Mouse (Mus musculus) midbrain, embryonic 16.5 days (tissue): ENCODE measurements around the gene H1fx. TPM values are rescaled to one million over a fixed set of nuclear protein-coding genes. Genes with fewer than 3 reads are reported as not detected.

Experiments
- ATAC-seq: fragments of 200-750 bp; cut with Nextera tagmentation; 2 replicates; pipeline ENCODE4 v1.8.0; 2017; ENCODE audit warnings: moderate TSS enrichment
- H3K27ac ChIP-seq: fragments of 300-500 bp; sonication (generic); 2 replicates; pipeline ENCODE4 v1.5.1; 2014; ENCODE audit warnings: mild to moderate bottlenecking, low read length, mixed read lengths
- H3K27me3 ChIP-seq: fragments of 300-500 bp; sonication (generic); 2 replicates; pipeline ENCODE4 v1.6.1; 2014; ENCODE audit warnings: low read depth, low read length, mixed read lengths; ENCODE audit not compliant: control insufficient read depth, insufficient read depth
- H3K36me3 ChIP-seq: fragments of 300-500 bp; sonication (generic); 2 replicates; pipeline ENCODE4 v1.6.1; 2014; ENCODE audit warnings: mild to moderate bottlenecking, low read length, moderate library complexity, mixed read lengths; ENCODE audit not compliant: control insufficient read depth, insufficient read depth
- H3K4me1 ChIP-seq: fragments of 300-500 bp; sonication (generic); 2 replicates; pipeline ENCODE4 v1.6.1; 2014; ENCODE audit warnings: mild to moderate bottlenecking, low read length, mixed read lengths; ENCODE audit not compliant: control insufficient read depth, insufficient read depth
- H3K4me2 ChIP-seq: fragments of 300-500 bp; sonication (generic); 2 replicates; pipeline ENCODE4 v1.6.1; 2014; ENCODE audit warnings: mild to moderate bottlenecking, low read length, mixed read lengths
- H3K4me3 ChIP-seq: fragments of 300-500 bp; sonication (generic); 2 replicates; pipeline ENCODE4 v1.5.1; 2014; ENCODE audit warnings: low read depth, mild to moderate bottlenecking, low read length, moderate library complexity, mixed read lengths
- H3K9ac ChIP-seq: fragments of 300-500 bp; sonication (generic); 2 replicates; pipeline ENCODE4 v1.6.1; 2014; ENCODE audit warnings: low read depth, low read length, mixed read lengths
- H3K9me3 ChIP-seq: fragments of 300-500 bp; sonication (generic); replicated peaks from 2 replicates; pipeline ENCODE4 v1.6.1; 2014; ENCODE audit warnings: mild to moderate bottlenecking, low read length, mixed read lengths; ENCODE audit not compliant: control insufficient read depth, poor library complexity, severe bottlenecking
- WGBS: fragments of 180-500 bp; shearing (Covaris S2); extraction: QIAGEN DNeasy Blood & Tissue Kit; methylation state at CpG from one replicate; pipeline ENCODE4 v1.1.7; 2014; 5-methylcytosine and 5-hydroxymethylcytosine counted together
- microRNA-seq: library from miRNA; unstranded; fragments of <30 nt; microRNA quantifications from one replicate; pipeline ENCODE4, GENCODE M21; 2017
- polyA plus RNA-seq: library from polyadenylated mRNA; unstranded; fragments of >200 nt; fragmentation: Nextera tagmentation; extraction: Ambion mirVana; gene quantifications from 2 replicates; pipeline ENCODE4 v1.2.1, GENCODE M21; 2015

Gene H1fx
- polyA plus RNA-seq, 1 experiment from 2014 or later = 13.5 TPM

GRCm38 (mm10) chr6:87942179-87942578, 39.3 kb downstream of the H1fx start:
- Histone ChIP-seq H3K27me3 (no peaks in the 10 kb centered on the region), H3K9ac (no peak overlapping the region), H3K4me1 (no peaks in the 10 kb centered on the region), H3K4me3 (no peak overlapping the region), H3K27ac (no peak overlapping the region), H3K9me3 (no peaks in the 10 kb centered on the region), H3K4me2 (no peak overlapping the region), H3K36me3 (no peaks in the 10 kb centered on the region)
- WGBS = 86% methylated on average over 7 of the region's 7 CpGs
- no peak for ATAC-seq

GRCm38 (mm10) chr6:87938941-87939340, 42.5 kb downstream of the H1fx start:
- no peaks in the 10 kb centered on the region for H3K9me3 ChIP-seq
- 86% methylated on average over 3 of the region's 3 CpGs for WGBS

GRCm38 (mm10) chr6:87937178-87937788, 44.2 kb downstream of the H1fx start:
- H3K4me1 ChIP-seq = no peaks in the 10 kb centered on the region
- no peak overlapping the region for H3K4me3 ChIP-seq
- 0 out of 2 replicates have a peak overlapping the region, but pooled peaks have one; percentile 5 for H3K9ac ChIP-seq
- H3K4me2 ChIP-seq = no peak overlapping the region
- H3K27ac ChIP-seq = no peak overlapping the region
- peaks cover 15% of the 10 kb centered on the region; the same call in 1 of the 2 replicates for H3K36me3 ChIP-seq
- ATAC-seq = no peak
- H3K27me3 ChIP-seq = no peaks in the 10 kb centered on the region
- 33% methylated on average over 19 of the region's 19 CpGs for WGBS
- no peaks in the 10 kb centered on the region for H3K9me3 ChIP-seq

More at GRCm38 (mm10) chr6:87938941-87939340, 42.5 kb downstream of the H1fx start:
- Histone ChIP-seq H3K9ac (no peak overlapping the region), H3K36me3 (peaks cover 15% of the 10 kb centered on the region; the same call in 1 of the 2 replicates), H3K27ac (no peak overlapping the region), H3K4me3 (no peak overlapping the region), H3K4me2 (no peak overlapping the region), H3K27me3 (no peaks in the 10 kb centered on the region), H3K4me1 (no peaks in the 10 kb centered on the region)
- ATAC-seq = no peak

- H3K4me3 ChIP-seq = no peak overlapping the region
- H3K27ac ChIP-seq = no peak overlapping the region
- 87% methylated on average over 5 of the region's 5 CpGs for WGBS
- no peak overlapping the region for H3K4me2 ChIP-seq
- ATAC-seq = no peak
- H3K9ac ChIP-seq = no peak overlapping the region
- H3K36me3 ChIP-seq = peaks cover 17% of the 10 kb centered on the region; the same call in 1 of the 2 replicates
- H3K4me1 ChIP-seq = no peaks in the 10 kb centered on the region
- H3K9me3 ChIP-seq = no peaks in the 10 kb centered on the region
- H3K27me3 ChIP-seq = no peaks in the 10 kb centered on the region
Measured at GRCm38 (mm10) chr6:87935037-87935436, 46.4 kb downstream of the H1fx start.

Small RNA genes lying within 50 kb of the gene (microRNA-seq; reads per million reads assigned to microRNA genes)
- 1.0 reads per million for gene Gm47286

Other genes starting within 250 kb of the H1fx start
- 0.50 and 0.66 TPM in 2 replicates for gene Gp9, start 203.6 kb downstream of the H1fx start, polyA plus RNA-seq
- 9.7 and 11.0 TPM in 2 replicates for gene Rab43, start 169.5 kb downstream of the H1fx start, polyA plus RNA-seq
- gene Gm45140, start 145.8 kb downstream of the H1fx start, polyA plus RNA-seq = 2.5 and 4.0 TPM in 2 replicates
- 26.2 and 27.5 TPM in 2 replicates for gene Isy1, start 142.8 kb downstream of the H1fx start, polyA plus RNA-seq
- gene Cnbp, start 130.5 kb downstream of the H1fx start, polyA plus RNA-seq = 484 and 498 TPM in 2 replicates
- 198 and 203 TPM in 2 replicates for gene Copg1, start 93.8 kb downstream of the H1fx start, polyA plus RNA-seq
- gene Hmces, start 67.7 kb downstream of the H1fx start, polyA plus RNA-seq = 42.1 and 44.5 TPM in 2 replicates
- 357 and 370 TPM in 2 replicates for gene Rab7, start 63.6 kb upstream of the H1fx start, polyA plus RNA-seq
- gene Rpn1, start 102.8 kb upstream of the H1fx start, polyA plus RNA-seq = 321 and 328 TPM in 2 replicates
- 13.0 and 15.0 TPM in 2 replicates for gene Gata2, start 212.3 kb upstream of the H1fx start, polyA plus RNA-seq
- not detected in 2 replicates for gene Dnajb8, start 240.6 kb upstream of the H1fx start, polyA plus RNA-seq